Mouse (Mus musculus) CH12.LX (cell line): Measurements from ENCODE around the gene Dnah8. TPM values are rescaled to one million over a fixed set of nuclear protein-coding genes. Genes with fewer than 3 reads are reported as not detected.

ENCODE experiments used
- DNase-seq: peaks from one replicate; pipeline ENCODE4 v3.0.0-alpha.2; 2013; ENCODE audit errors: extremely low read depth
- H3K27ac ChIP-seq: 2 replicates; pipeline ENCODE4 v1.5.1; 2012; ENCODE audit warnings: low read depth, mild to moderate bottlenecking, control low read depth, moderate library complexity; ENCODE audit not compliant: insufficient read depth
- H3K27me3 ChIP-seq: replicated peaks from 2 replicates; pipeline ENCODE3; 2012; ENCODE audit warnings: inconsistent platforms
- H3K36me3 ChIP-seq, 2 experiments: replicated peaks in 1 of 2; 2 replicates each; pipeline versions ENCODE3 to v1.6.1; 2012; ENCODE audit warnings: inconsistent platforms in 1 of 2, low read length in 1 of 2, mild to moderate bottlenecking in 1 of 2, mixed read lengths in 1 of 2, moderate library complexity in 1 of 2; ENCODE audit not compliant: control insufficient read depth in 1 of 2, insufficient read depth in 1 of 2
- H3K4me1 ChIP-seq, 2 experiments: 2 replicates each; pipeline ENCODE4 v1.6.1; 2012; ENCODE audit warnings: inconsistent platforms in 1 of 2, moderate library complexity in 1 of 2; ENCODE audit not compliant: insufficient read depth in 2 of 2, control insufficient read depth in 1 of 2
- H3K4me2 ChIP-seq: 2 replicates; pipeline ENCODE4 v1.6.1; 2012; ENCODE audit warnings: low read depth, mild to moderate bottlenecking, control low read depth; ENCODE audit not compliant: poor library complexity, insufficient read depth, severe bottlenecking
- H3K4me3 ChIP-seq, 3 experiments: fragments of 150-350 bp in 1 of 3; sonication (generic) in 1 of 3; replicated peaks in 1 of 3; 2 replicates each; pipeline versions ENCODE3 to v1.5.1; 2011 to 2012; ENCODE audit warnings: low read depth in 2 of 3, low read length in 2 of 3, mild to moderate bottlenecking in 2 of 3, moderate library complexity in 2 of 3, control low read depth in 1 of 3, improper control_type of control experiment in 1 of 3, inconsistent platforms in 1 of 3, mixed read lengths in 1 of 3; ENCODE audit not compliant: poor library complexity in 1 of 3
- H3K79me2 ChIP-seq: replicated peaks from 2 replicates; pipeline ENCODE4 v1.6.1; 2012; ENCODE audit warnings: mild to moderate bottlenecking, moderate library complexity; ENCODE audit not compliant: control insufficient read depth, poor library complexity, insufficient read depth, severe bottlenecking; ENCODE audit errors: extremely low read depth
- H3K9ac ChIP-seq: 2 replicates; pipeline ENCODE4 v1.6.1; 2012; ENCODE audit warnings: low read depth, mild to moderate bottlenecking, control low read depth, moderate library complexity; ENCODE audit not compliant: insufficient read depth
- H3K9me3 ChIP-seq: replicated peaks from 2 replicates; pipeline ENCODE3; 2012; ENCODE audit warnings: low read length, inconsistent platforms, mixed read lengths
- BHLHE40 ChIP-seq: IDR thresholded peaks from 2 replicates; pipeline ENCODE4 v1.6.1; 2011; ENCODE audit warnings: mild to moderate bottlenecking, low read depth, low read length, improper control_type of control experiment
- ELF1 ChIP-seq: IDR thresholded peaks from 2 replicates; pipeline ENCODE4 v1.6.1; 2014; ENCODE audit warnings: low read depth, mild to moderate bottlenecking, inconsistent platforms, low read length, improper control_type of control experiment
- IRF4 ChIP-seq: IDR thresholded peaks from 2 replicates; pipeline ENCODE4 v1.6.1; 2014; ENCODE audit warnings: low read depth, mild to moderate bottlenecking, inconsistent platforms, low read length, improper control_type of control experiment
- JUND ChIP-seq: conservative IDR thresholded peaks from 2 replicates; pipeline ENCODE4 v1.6.1; 2011; ENCODE audit warnings: low read depth, low read length, improper control_type of control experiment
- MAFK ChIP-seq: IDR thresholded peaks from 2 replicates; pipeline ENCODE4 v1.6.1; 2011; ENCODE audit warnings: low read length, improper control_type of control experiment; ENCODE audit not compliant: insufficient replicate concordance
- NELFE ChIP-seq: IDR thresholded peaks from 2 replicates; pipeline ENCODE4 v1.6.1; 2011; ENCODE audit warnings: low read depth, low read length, improper control_type of control experiment
- NRF1 ChIP-seq: IDR thresholded peaks from 2 replicates; pipeline ENCODE4 v1.6.1; 2014; ENCODE audit warnings: low read depth, mild to moderate bottlenecking, inconsistent platforms, low read length, improper control_type of control experiment, moderate library complexity
- POLR2A ChIP-seq: IDR thresholded peaks from 2 replicates; pipeline ENCODE4 v1.6.1; 2011; ENCODE audit warnings: low read depth, mild to moderate bottlenecking, improper control_type of control experiment, low read length
- RAD21 ChIP-seq: IDR thresholded peaks from 2 replicates; pipeline ENCODE4 v1.6.1; 2011; ENCODE audit warnings: low read depth, mild to moderate bottlenecking, low read length, improper control_type of control experiment, moderate library complexity
- SIN3A ChIP-seq: IDR thresholded peaks from 2 replicates; pipeline ENCODE4 v1.6.1; 2012; ENCODE audit warnings: low read length, improper control_type of control experiment, inconsistent platforms
- SMC3 ChIP-seq: IDR thresholded peaks from 2 replicates; pipeline ENCODE4 v1.6.1; 2011; ENCODE audit warnings: low read depth, low read length, improper control_type of control experiment
- TBP ChIP-seq: conservative IDR thresholded peaks from 2 replicates; pipeline ENCODE4 v1.6.1; 2011; ENCODE audit warnings: low read depth, low read length, improper control_type of control experiment
- TCF12 ChIP-seq: IDR thresholded peaks from 2 replicates; pipeline ENCODE4 v1.6.1; 2014; ENCODE audit warnings: low read depth, mild to moderate bottlenecking, inconsistent platforms, low read length, improper control_type of control experiment
- UBTF ChIP-seq: IDR thresholded peaks from 2 replicates; pipeline ENCODE4 v1.6.1; 2012; ENCODE audit warnings: low read depth, mild to moderate bottlenecking, inconsistent platforms, low read length, improper control_type of control experiment, moderate library complexity
- USF1 ChIP-seq: IDR thresholded peaks from 2 replicates; pipeline ENCODE4 v1.6.1; 2014; ENCODE audit warnings: low read depth, mild to moderate bottlenecking, inconsistent platforms, low read length, improper control_type of control experiment
- USF2 ChIP-seq: conservative IDR thresholded peaks from 2 replicates; pipeline ENCODE4 v1.6.1; 2011; ENCODE audit warnings: low read depth, low read length, improper control_type of control experiment
- ZC3H11A ChIP-seq: IDR thresholded peaks from 2 replicates; pipeline ENCODE4 v1.6.1; 2012; ENCODE audit warnings: low read depth, mild to moderate bottlenecking, inconsistent platforms, low read length, improper control_type of control experiment
- ZKSCAN1 ChIP-seq: IDR thresholded peaks from 2 replicates; pipeline ENCODE4 v1.6.1; 2012; ENCODE audit warnings: low read depth, inconsistent platforms, low read length, improper control_type of control experiment, borderline replicate concordance
- ZMIZ1 ChIP-seq: IDR thresholded peaks from 2 replicates; pipeline ENCODE4 v1.6.1; 2012; ENCODE audit warnings: low read depth, mild to moderate bottlenecking, inconsistent platforms, low read length, improper control_type of control experiment
- ZNF384 ChIP-seq: IDR thresholded peaks from 2 replicates; pipeline ENCODE4 v1.6.1; 2012; ENCODE audit warnings: low read depth, low read length, improper control_type of control experiment, inconsistent platforms
- dilution Hi-C: fragments of 300-500 bp; cut with MboI; formaldehyde crosslinking; loops from 2 replicates; pipeline ENCODE4 v1.14.3; 2020; ENCODE audit warnings: low sequenced_read_pairs; ENCODE audit not compliant: extremely low pct_unique_long_range_greater_than_20kb, extremely low pct_ligation_motif_present
- in situ Hi-C: fragments of 300-500 bp; cut with MboI; formaldehyde crosslinking; loops from 3 replicates; pipeline ENCODE4 v1.14.3; 2019; ENCODE audit warnings: low sequenced_read_pairs, low pct_ligation_motif_present, low pct_unique_long_range_greater_than_20kb, mixed read lengths
- polyA plus RNA-seq: library from polyadenylated mRNA; unstranded; fragments of >175 nt; gene quantifications from 2 replicates; pipeline ENCODE4 v1.2.1, GENCODE M21; 2012; ENCODE audit warnings: low read depth; ENCODE audit not compliant: insufficient read length
- total RNA-seq, 2 experiments: library from RNA; depleted of rRNA; stranded (reverse); fragments of 300-350 nt in 1 of 2; fragments of >200 nt in 1 of 2; gene quantifications; 2 replicates each; pipeline ENCODE4 v1.2.3; 2012 to 2014

Gene Dnah8
- total and polyA plus RNA-seq, 3 experiments, result 0.09 to 0.99 TPM; not detected in 1

- DNase-seq, result no peak
- no peaks in the 10 kb centered on the region for H3K9me3 ChIP-seq
- no peaks in the 10 kb centered on the region for H3K79me2 ChIP-seq
- H3K27ac ChIP-seq, result no peak overlapping the region
- dilution Hi-C loops, result no loop called here
- in situ Hi-C loops, result no loop called here
- no peak overlapping the region for H3K4me2 ChIP-seq
- H3K4me1 ChIP-seq, result no peaks in the 10 kb centered on the region
- H3K27me3 ChIP-seq, result no peaks in the 10 kb centered on the region
- no peak overlapping the region for H3K4me3 ChIP-seq
- no peak overlapping the region for H3K9ac ChIP-seq
- TF ChIP-seq SIN3A (no peak), TCF12 (no peak)
- H3K36me3 ChIP-seq, result no peaks in the 10 kb centered on the region
Observed at GRCm38 (mm10) chr17:30821115-30821514, 197.0 kb downstream of the Dnah8 start.

GRCm38 (mm10) chr17:30824473-30824872 lies 200.3 kb downstream of the Dnah8 start:
- in situ Hi-C loops, result no loop called here
- Histone ChIP-seq H3K36me3 (no peaks in the 10 kb centered on the region), H3K79me2 (no peaks in the 10 kb centered on the region), H3K27ac (no peak overlapping the region), H3K9ac (no peak overlapping the region), H3K4me2 (no peak overlapping the region), H3K27me3 (no peaks in the 10 kb centered on the region), H3K4me1 (no peaks in the 10 kb centered on the region), H3K4me3 (no peak overlapping the region), H3K9me3 (no peaks in the 10 kb centered on the region)
- dilution Hi-C loops, result no loop called here
- TF ChIP-seq ZKSCAN1, result no peak
- 0 out of 2 replicates have a peak, but pooled peaks have one; percentile 59 for TF ChIP-seq MAFK
- DNase-seq, result no peak

- Histone ChIP-seq H3K9ac (no peak overlapping the region), H3K4me3 (no peak overlapping the region), H3K79me2 (no peaks in the 10 kb centered on the region), H3K4me2 (no peak overlapping the region), H3K27ac (no peak overlapping the region), H3K36me3 (no peaks in the 10 kb centered on the region), H3K4me1 (no peaks in the 10 kb centered on the region), H3K9me3 (peaks cover under 1% of the 10 kb centered on the region), H3K27me3 (no peaks in the 10 kb centered on the region)
- in situ Hi-C loops, result no loop called here
- DNase-seq, result no peak
- TF ChIP-seq TCF12 (no peak), SMC3 (no peak), USF1 (no peak), BHLHE40 (no peak), NRF1 (no peak), JUND (no peak), TBP (no peak), SIN3A (no peak), UBTF (no peak), IRF4 (no peak), ZKSCAN1 (no peak), ELF1 (no peak), NELFE (no peak), ZNF384 (no peak), RAD21 (no peak), USF2 (no peak), ZC3H11A (no peak), ZMIZ1 (no peak), POLR2A (no peak)
- dilution Hi-C loops, result no loop called here
Observed at GRCm38 (mm10) chr17:30825731-30826304, 201.7 kb downstream of the Dnah8 start.
